Mouse (Mus musculus): ENCODE data around the gene Moxd1. TPM values are rescaled to one million over a fixed set of nuclear protein-coding genes. Genes with fewer than 3 reads are reported as not detected.

The Moxd1 gene
- polyA plus RNA-seq, 1 experiment from 2014 or later: 11.2 TPM

GRCm38 (mm10) chr10:24251631-24252030, 28.3 kb downstream of the Moxd1 start:
- Histone ChIP-seq H3K36me3 (ENCODE audit: control insufficient read depth, insufficient read depth, low read length) (no peaks in the 10 kb centered on the region), H3K4me2 (replicated peaks; ENCODE audit: low read depth, low read length) (no peak overlapping the region), H3K4me1 (ENCODE audit: control insufficient read depth, insufficient read depth, low read length) (no peaks in the 10 kb centered on the region), H3K9me3 (ENCODE audit: control insufficient read depth, low read depth, low read length) (no peaks in the 10 kb centered on the region), H3K4me3 (ENCODE audit: low read depth, low read length) (no peak overlapping the region), H3K27me3 (ENCODE audit: control insufficient read depth, insufficient read depth, low read length) (no peaks in the 10 kb centered on the region), H3K9ac (replicated peaks; ENCODE audit: low read depth, low read length) (no peak overlapping the region), H3K27ac (ENCODE audit: low read length) (no peak overlapping the region)
- ATAC-seq (ENCODE audit: insufficient number of reproducible peaks, insufficient read depth, low FRiP score, low read depth): no peak

- H3K27me3 ChIP-seq (ENCODE audit: control insufficient read depth, insufficient read depth, low read length): no peaks in the 10 kb centered on the region
- ATAC-seq (ENCODE audit: insufficient number of reproducible peaks, insufficient read depth, low FRiP score, low read depth): no peak
- no peak overlapping the region for H3K27ac ChIP-seq (ENCODE audit: low read length)
- no peaks in the 10 kb centered on the region for H3K36me3 ChIP-seq (ENCODE audit: control insufficient read depth, insufficient read depth, low read length)
- H3K4me2 ChIP-seq (replicated peaks; ENCODE audit: low read depth, low read length): no peak overlapping the region
- no peak overlapping the region for H3K4me3 ChIP-seq (ENCODE audit: low read depth, low read length)
- no peaks in the 10 kb centered on the region for H3K4me1 ChIP-seq (ENCODE audit: control insufficient read depth, insufficient read depth, low read length)
- no peaks in the 10 kb centered on the region for H3K9me3 ChIP-seq (ENCODE audit: control insufficient read depth, low read depth, low read length)
- no peak overlapping the region for H3K9ac ChIP-seq (replicated peaks; ENCODE audit: low read depth, low read length)
- 64% methylated on average over 7 of the region's 7 CpGs for WGBS
Measured at GRCm38 (mm10) chr10:24258150-24258549, 34.8 kb downstream of the Moxd1 start.

GRCm38 (mm10) chr10:24258885-24259284, 35.6 kb downstream of the Moxd1 start:
- Histone ChIP-seq H3K4me2 (replicated peaks; ENCODE audit: low read depth, low read length) (no peak overlapping the region), H3K36me3 (ENCODE audit: control insufficient read depth, insufficient read depth, low read length) (no peaks in the 10 kb centered on the region), H3K4me3 (ENCODE audit: low read depth, low read length) (no peak overlapping the region), H3K9ac (replicated peaks; ENCODE audit: low read depth, low read length) (no peak overlapping the region), H3K27me3 (ENCODE audit: control insufficient read depth, insufficient read depth, low read length) (no peaks in the 10 kb centered on the region), H3K9me3 (ENCODE audit: control insufficient read depth, low read depth, low read length) (no peaks in the 10 kb centered on the region), H3K4me1 (ENCODE audit: control insufficient read depth, insufficient read depth, low read length) (no peaks in the 10 kb centered on the region), H3K27ac (ENCODE audit: low read length) (no peak overlapping the region)
- no peak for ATAC-seq (ENCODE audit: insufficient number of reproducible peaks, insufficient read depth, low FRiP score, low read depth)
- WGBS: 44% methylated on average over 3 of the region's 3 CpGs

- ATAC-seq (ENCODE audit: insufficient number of reproducible peaks, insufficient read depth, low FRiP score, low read depth): no peak
Measured at GRCm38 (mm10) chr10:24259794-24260590, 36.7 kb downstream of the Moxd1 start.

GRCm38 (mm10) chr10:24267520-24267919, 44.2 kb downstream of the Moxd1 start:
- no peaks in the 10 kb centered on the region for H3K36me3 ChIP-seq (ENCODE audit: control insufficient read depth, insufficient read depth, low read length)
- no peak overlapping the region for H3K4me2 ChIP-seq (replicated peaks; ENCODE audit: low read depth, low read length)
- 75% methylated on average over 2 of the region's 2 CpGs for WGBS
- H3K27me3 ChIP-seq (ENCODE audit: control insufficient read depth, insufficient read depth, low read length): no peaks in the 10 kb centered on the region
- no peak for ATAC-seq (ENCODE audit: insufficient number of reproducible peaks, insufficient read depth, low FRiP score, low read depth)
- H3K9ac ChIP-seq (replicated peaks; ENCODE audit: low read depth, low read length): no peak overlapping the region
- H3K4me1 ChIP-seq (ENCODE audit: control insufficient read depth, insufficient read depth, low read length): no peaks in the 10 kb centered on the region
- no peaks in the 10 kb centered on the region for H3K9me3 ChIP-seq (ENCODE audit: control insufficient read depth, low read depth, low read length)
- no peak overlapping the region for H3K4me3 ChIP-seq (ENCODE audit: low read depth, low read length)
- no peak overlapping the region for H3K27ac ChIP-seq (ENCODE audit: low read length)

More at GRCm38 (mm10) chr10:24259794-24260590, 36.7 kb downstream of the Moxd1 start:
- Histone ChIP-seq H3K27me3 (ENCODE audit: control insufficient read depth, insufficient read depth, low read length) (no peaks in the 10 kb centered on the region), H3K36me3 (ENCODE audit: control insufficient read depth, insufficient read depth, low read length) (no peaks in the 10 kb centered on the region), H3K27ac (ENCODE audit: low read length) (no peak overlapping the region), H3K4me3 (ENCODE audit: low read depth, low read length) (no peak overlapping the region), H3K4me1 (ENCODE audit: control insufficient read depth, insufficient read depth, low read length) (no peaks in the 10 kb centered on the region), H3K9ac (replicated peaks; ENCODE audit: low read depth, low read length) (no peak overlapping the region), H3K4me2 (replicated peaks; ENCODE audit: low read depth, low read length) (no peak overlapping the region), H3K9me3 (ENCODE audit: control insufficient read depth, low read depth, low read length) (no peaks in the 10 kb centered on the region)
- WGBS: 64% methylated on average over 5 of the region's 5 CpGs

- Histone ChIP-seq H3K27me3 (ENCODE audit: control insufficient read depth, insufficient read depth, low read length) (no peaks in the 10 kb centered on the region), H3K9ac (replicated peaks; ENCODE audit: low read depth, low read length) (no peak overlapping the region), H3K4me3 (ENCODE audit: low read depth, low read length) (no peak overlapping the region), H3K4me1 (ENCODE audit: control insufficient read depth, insufficient read depth, low read length) (no peaks in the 10 kb centered on the region), H3K4me2 (replicated peaks; ENCODE audit: low read depth, low read length) (no peak overlapping the region), H3K36me3 (ENCODE audit: control insufficient read depth, insufficient read depth, low read length) (no peaks in the 10 kb centered on the region), H3K9me3 (ENCODE audit: control insufficient read depth, low read depth, low read length) (no peaks in the 10 kb centered on the region), H3K27ac (ENCODE audit: low read length) (no peak overlapping the region)
- WGBS: 43% methylated on average over 6 of the region's 6 CpGs
- no peak for ATAC-seq (ENCODE audit: insufficient number of reproducible peaks, insufficient read depth, low FRiP score, low read depth)
Measured at GRCm38 (mm10) chr10:24271077-24271637, 47.8 kb downstream of the Moxd1 start.

- Histone ChIP-seq H3K4me1 (ENCODE audit: control insufficient read depth, insufficient read depth, low read length) (no peaks in the 10 kb centered on the region; the same call in 1 of the 2 replicates), H3K9me3 (ENCODE audit: control insufficient read depth, low read depth, low read length) (no peaks in the 10 kb centered on the region), H3K27ac (ENCODE audit: low read length) (no peak overlapping the region), H3K27me3 (ENCODE audit: control insufficient read depth, insufficient read depth, low read length) (no peaks in the 10 kb centered on the region), H3K9ac (replicated peaks; ENCODE audit: low read depth, low read length) (no peak overlapping the region), H3K36me3 (ENCODE audit: control insufficient read depth, insufficient read depth, low read length) (no peaks in the 10 kb centered on the region), H3K4me2 (replicated peaks; ENCODE audit: low read depth, low read length) (no peak overlapping the region), H3K4me3 (ENCODE audit: low read depth, low read length) (no peak overlapping the region)
- ATAC-seq (ENCODE audit: insufficient number of reproducible peaks, insufficient read depth, low FRiP score, low read depth): no peak
- WGBS: 36% methylated on average over 7 of the region's 7 CpGs
Measured at GRCm38 (mm10) chr10:24276211-24276610, 52.9 kb downstream of the Moxd1 start.

GRCm38 (mm10) chr10:24282650-24283049, 59.3 kb downstream of the Moxd1 start:
- Histone ChIP-seq H3K36me3 (ENCODE audit: control insufficient read depth, insufficient read depth, low read length) (no peaks in the 10 kb centered on the region), H3K9ac (replicated peaks; ENCODE audit: low read depth, low read length) (no peak overlapping the region), H3K9me3 (ENCODE audit: control insufficient read depth, low read depth, low read length) (no peaks in the 10 kb centered on the region), H3K4me1 (ENCODE audit: control insufficient read depth, insufficient read depth, low read length) (no peaks in the 10 kb centered on the region), H3K27ac (ENCODE audit: low read length) (no peak overlapping the region), H3K4me3 (ENCODE audit: low read depth, low read length) (no peak overlapping the region), H3K27me3 (ENCODE audit: control insufficient read depth, insufficient read depth, low read length) (no peaks in the 10 kb centered on the region), H3K4me2 (replicated peaks; ENCODE audit: low read depth, low read length) (no peak overlapping the region)
- WGBS: 50% methylated on average over 5 of the region's 5 CpGs
- ATAC-seq (ENCODE audit: insufficient number of reproducible peaks, insufficient read depth, low FRiP score, low read depth): no peak

All from stomach, embryonic 14.5 days (tissue).